Mouse (Mus musculus): ENCODE data around the gene Tfeb. TPM values are rescaled to one million over a fixed set of nuclear protein-coding genes. Genes with fewer than 3 reads are reported as not detected.

The Tfeb gene
- total and polyA plus RNA-seq, 2 experiments: 5.7 to 15.7 TPM

- Histone ChIP-seq H3K27me3 (ENCODE audit: control insufficient read depth, insufficient read depth, low read length) (no peaks in the 10 kb centered on the region), H3K36me3 (ENCODE audit: control insufficient read depth, insufficient read depth, low read length) (no peaks in the 10 kb centered on the region), H3K79me2 (ENCODE audit: control insufficient read depth, insufficient read depth, low read length) (no peaks in the 10 kb centered on the region), H3K27ac (replicated peaks; ENCODE audit: insufficient read depth, low read depth, low read length) (no peak overlapping the region), H3K4me1 (ENCODE audit: control insufficient read depth, insufficient read depth, low read length) (peaks cover 3% of the 10 kb centered on the region; the same call in 1 of the 2 replicates), H3K4me3 (ENCODE audit: insufficient read depth, low read depth, low read length) (no peak overlapping the region), H3K9ac (ENCODE audit: low read depth, low read length) (no peak overlapping the region)
- WGBS: 30% methylated on average over 13 of the region's 13 CpGs
- TF ChIP-seq CTCF (IDR thresholded peaks at IDR 0.05; ENCODE audit: low read depth, low read length) (no peak), POLR2A (IDR thresholded peaks at IDR 0.05; ENCODE audit: extremely low read depth, insufficient read depth, low read length) (no peak)
- peak; percentile 86 for DNase-seq (ENCODE audit: extremely low read depth, low read depth, low spot score)
Observed at GRCm38 (mm10) chr17:47805047-47805835, 68.4 kb downstream of the Tfeb start.

DNA sequence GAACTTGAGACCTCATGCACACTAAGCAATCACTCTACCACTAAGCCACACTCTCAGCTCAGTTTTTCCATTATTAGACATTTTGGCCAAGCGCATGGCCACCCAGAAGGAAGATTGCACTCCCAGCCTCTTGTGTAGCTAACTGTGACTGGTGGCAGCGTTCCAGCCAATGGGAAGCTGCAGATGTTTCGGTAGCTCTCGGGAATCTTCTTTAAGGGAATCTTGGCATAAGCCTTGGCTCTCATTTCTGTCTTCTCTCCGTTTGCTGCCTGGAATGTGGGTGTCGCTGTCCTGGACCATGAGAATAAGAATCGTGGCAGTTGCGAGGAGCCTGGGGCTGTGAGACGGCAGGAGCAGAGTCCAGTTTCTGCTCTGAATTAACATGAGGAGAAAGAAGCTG, 69.4 kb downstream of the Tfeb start:
- Histone ChIP-seq H3K4me3 (ENCODE audit: insufficient read depth, low read depth, low read length) (no peak overlapping the region), H3K9ac (ENCODE audit: low read depth, low read length) (no peak overlapping the region), H3K27ac (replicated peaks; ENCODE audit: insufficient read depth, low read depth, low read length) (no peak overlapping the region), H3K27me3 (ENCODE audit: control insufficient read depth, insufficient read depth, low read length) (no peaks in the 10 kb centered on the region), H3K4me1 (ENCODE audit: control insufficient read depth, insufficient read depth, low read length) (peaks cover 3% of the 10 kb centered on the region; the same call in 1 of the 2 replicates), H3K36me3 (ENCODE audit: control insufficient read depth, insufficient read depth, low read length) (no peaks in the 10 kb centered on the region), H3K79me2 (ENCODE audit: control insufficient read depth, insufficient read depth, low read length) (no peaks in the 10 kb centered on the region)
- no peak for DNase-seq (ENCODE audit: extremely low read depth, low read depth, low spot score)
- TF ChIP-seq POLR2A (IDR thresholded peaks at IDR 0.05; ENCODE audit: extremely low read depth, insufficient read depth, low read length) (no peak), CTCF (IDR thresholded peaks at IDR 0.05; ENCODE audit: low read depth, low read length) (no peak)
- WGBS: 85% methylated on average over 9 of the region's 9 CpGs

GRCm38 (mm10) chr17:47811265-47811800, 74.5 kb downstream of the Tfeb start:
- Histone ChIP-seq H3K36me3 (ENCODE audit: control insufficient read depth, insufficient read depth, low read length) (no peaks in the 10 kb centered on the region), H3K27me3 (ENCODE audit: control insufficient read depth, insufficient read depth, low read length) (no peaks in the 10 kb centered on the region), H3K4me3 (ENCODE audit: insufficient read depth, low read depth, low read length) (no peak overlapping the region), H3K79me2 (ENCODE audit: control insufficient read depth, insufficient read depth, low read length) (no peaks in the 10 kb centered on the region), H3K27ac (replicated peaks; ENCODE audit: insufficient read depth, low read depth, low read length) (no peak overlapping the region), H3K9ac (ENCODE audit: low read depth, low read length) (no peak overlapping the region), H3K4me1 (ENCODE audit: control insufficient read depth, insufficient read depth, low read length) (no peaks in the 10 kb centered on the region)
- WGBS: 87% methylated on average over 15 of the region's 15 CpGs
- DNase-seq (ENCODE audit: extremely low read depth, low read depth, low spot score): no peak
- TF ChIP-seq POLR2A (IDR thresholded peaks at IDR 0.05; ENCODE audit: extremely low read depth, insufficient read depth, low read length): no peak
- no peak for TF ChIP-seq CTCF (IDR thresholded peaks at IDR 0.05; ENCODE audit: low read depth, low read length)

DNA sequence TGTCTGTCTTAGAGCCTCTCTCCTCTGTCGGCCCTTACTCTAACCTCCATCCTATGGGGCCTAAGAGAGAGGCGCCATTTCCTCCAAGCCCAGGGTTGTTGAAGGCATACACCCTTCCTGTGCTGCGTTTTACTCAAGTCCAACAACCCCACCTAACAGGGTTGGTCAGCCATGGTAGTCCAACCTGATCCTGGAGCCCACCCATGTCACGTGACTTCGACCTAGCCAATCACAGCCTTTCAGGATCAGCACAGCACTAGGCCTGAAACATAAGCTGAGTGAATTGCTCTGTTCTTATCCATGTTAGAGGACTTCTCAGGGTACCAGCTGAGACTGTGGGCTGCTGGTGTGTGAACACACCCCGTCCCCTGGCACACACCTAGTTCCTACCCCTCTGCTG, 75.4 kb downstream of the Tfeb start:
- Histone ChIP-seq H3K36me3 (ENCODE audit: control insufficient read depth, insufficient read depth, low read length) (no peaks in the 10 kb centered on the region), H3K4me1 (ENCODE audit: control insufficient read depth, insufficient read depth, low read length) (no peaks in the 10 kb centered on the region), H3K27ac (replicated peaks; ENCODE audit: insufficient read depth, low read depth, low read length) (no peak overlapping the region), H3K79me2 (ENCODE audit: control insufficient read depth, insufficient read depth, low read length) (no peaks in the 10 kb centered on the region), H3K4me3 (ENCODE audit: insufficient read depth, low read depth, low read length) (no peak overlapping the region), H3K9ac (ENCODE audit: low read depth, low read length) (no peak overlapping the region), H3K27me3 (ENCODE audit: control insufficient read depth, insufficient read depth, low read length) (no peaks in the 10 kb centered on the region)
- DNase-seq (ENCODE audit: extremely low read depth, low read depth, low spot score): no peak
- WGBS: 88% methylated on average over 6 of the region's 6 CpGs
- no peak for TF ChIP-seq CTCF (IDR thresholded peaks at IDR 0.05; ENCODE audit: low read depth, low read length)
- no peak for TF ChIP-seq POLR2A (IDR thresholded peaks at IDR 0.05; ENCODE audit: extremely low read depth, insufficient read depth, low read length)

GRCm38 (mm10) chr17:47813616-47814015, 76.8 kb downstream of the Tfeb start:
- no peak for DNase-seq (ENCODE audit: extremely low read depth, low read depth, low spot score)
- TF ChIP-seq CTCF (IDR thresholded peaks at IDR 0.05; ENCODE audit: low read depth, low read length) (no peak), POLR2A (IDR thresholded peaks at IDR 0.05; ENCODE audit: extremely low read depth, insufficient read depth, low read length) (no peak)
- 55% methylated on average over 5 of the region's 5 CpGs for WGBS

GRCm38 (mm10) chr17:47814496-47814895, 77.7 kb downstream of the Tfeb start:
- H3K27me3 ChIP-seq (ENCODE audit: control insufficient read depth, insufficient read depth, low read length): no peaks in the 10 kb centered on the region
- H3K4me3 ChIP-seq (ENCODE audit: insufficient read depth, low read depth, low read length): no peak overlapping the region
- no peak overlapping the region for H3K9ac ChIP-seq (ENCODE audit: low read depth, low read length)
- H3K27ac ChIP-seq (replicated peaks; ENCODE audit: insufficient read depth, low read depth, low read length): no peak overlapping the region
- no peaks in the 10 kb centered on the region for H3K79me2 ChIP-seq (ENCODE audit: control insufficient read depth, insufficient read depth, low read length)
- DNase-seq (ENCODE audit: extremely low read depth, low read depth, low spot score): no peak
- 70% methylated on average over 6 of the region's 6 CpGs for WGBS
- H3K4me1 ChIP-seq (ENCODE audit: control insufficient read depth, insufficient read depth, low read length): no peaks in the 10 kb centered on the region
- H3K36me3 ChIP-seq (ENCODE audit: control insufficient read depth, insufficient read depth, low read length): no peaks in the 10 kb centered on the region
- TF ChIP-seq POLR2A (IDR thresholded peaks at IDR 0.05; ENCODE audit: extremely low read depth, insufficient read depth, low read length): no peak
- no peak for TF ChIP-seq CTCF (IDR thresholded peaks at IDR 0.05; ENCODE audit: low read depth, low read length)

More at GRCm38 (mm10) chr17:47813616-47814015, 76.8 kb downstream of the Tfeb start:
- no peaks in the 10 kb centered on the region for H3K36me3 ChIP-seq (ENCODE audit: control insufficient read depth, insufficient read depth, low read length)
- H3K79me2 ChIP-seq (ENCODE audit: control insufficient read depth, insufficient read depth, low read length): no peaks in the 10 kb centered on the region
- no peak overlapping the region for H3K4me3 ChIP-seq (ENCODE audit: insufficient read depth, low read depth, low read length)
- no peaks in the 10 kb centered on the region for H3K4me1 ChIP-seq (ENCODE audit: control insufficient read depth, insufficient read depth, low read length)
- H3K9ac ChIP-seq (ENCODE audit: low read depth, low read length): no peak overlapping the region
- no peak overlapping the region for H3K27ac ChIP-seq (replicated peaks; ENCODE audit: insufficient read depth, low read depth, low read length)
- no peaks in the 10 kb centered on the region for H3K27me3 ChIP-seq (ENCODE audit: control insufficient read depth, insufficient read depth, low read length)
